In the genomic region with DNA sequence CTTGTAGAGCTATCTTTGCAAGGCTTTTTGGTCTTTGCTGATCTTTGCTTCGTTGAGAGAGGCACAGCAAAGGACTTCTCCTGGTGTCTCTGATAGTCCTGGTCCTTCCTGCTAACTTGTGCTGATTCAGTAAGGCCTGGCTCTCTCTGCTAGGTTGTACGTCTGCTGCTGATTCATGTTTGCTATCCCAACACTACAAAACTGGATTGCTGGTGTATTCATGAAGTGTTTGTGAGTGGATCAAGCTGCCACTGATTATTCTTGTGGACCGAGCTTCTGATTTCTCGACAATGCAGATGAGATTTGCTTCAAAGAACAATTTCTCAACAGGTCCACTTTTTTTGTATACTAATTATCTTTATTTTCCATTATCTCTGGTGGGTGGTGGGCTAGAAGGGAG, we compare ENCODE assay signal across 25 mouse cellular contexts. TPM values are rescaled to one million over a fixed set of nuclear protein-coding genes. Genes with fewer than 3 reads are reported as not detected.
DNase-seq lines count a peak whose midpoint lies in the region; ATAC-seq and TF ChIP-seq lines count a peak whose summit lies in the region.
"Had no signal": no experiment of that assay in that cellular context is flagged by ENCODE, and none has a peak within 500 bp of the region (broad histone marks: within the 10 kb centered on the region; RNA-seq: fewer than 3 reads in every experiment).

No protein-coding gene starts in this region.

- TF ChIP-seq EP300 in lung, postnatal 0 days (IDR thresholded peaks at IDR 0.05): no peak

- H3K9ac ChIP-seq in lung, postnatal 0 days (replicated peaks; ENCODE audit: low read depth): no peak overlapping the region
- H3K9ac ChIP-seq: embryonic facial prominence, embryonic 12.5 days; forebrain, embryonic 13.5 days; forebrain, embryonic 15.5 days had no signal

- no peak overlapping the region for H3K27ac ChIP-seq in lung, postnatal 0 days (ENCODE audit: low read length)
- H3K27ac ChIP-seq: embryonic facial prominence, embryonic 10.5 days; embryonic facial prominence, embryonic 12.5 days; forebrain, embryonic 13.5 days; forebrain, embryonic 15.5 days had no signal

- no peaks in the 10 kb centered on the region for H3K27me3 ChIP-seq in lung, postnatal 0 days (replicated peaks; ENCODE audit: insufficient read depth, low read length)
- H3K27me3 ChIP-seq: CH12.LX; embryonic facial prominence, embryonic 12.5 days; forebrain, embryonic 13.5 days; forebrain, embryonic 15.5 days; Patski had no signal

- peak; percentile 52 for ATAC-seq in lung, postnatal 0 days
- no peak for ATAC-seq in activated CD4-positive, CD25-positive, alpha-beta regulatory T cell, adult 4 months
- ATAC-seq: CD4-positive, CD25-positive, alpha-beta regulatory T cell, adult 4 months; forebrain, embryonic 13.5 days; forebrain, embryonic 15.5 days; Patski had no signal

- peak; percentile 3 to 33 for DNase-seq in lung, adult 18-20 months
- no peak for DNase-seq in lung, adult 2 months
- DNase-seq in lung, postnatal 0 days (ENCODE audit: low spot score): peak; percentile 55
- peak; percentile 57 for DNase-seq in lung, postnatal 14 days
- peak; percentile 70 for DNase-seq in lung, postnatal 36 days
- DNase-seq in right cerebral cortex, adult 18-20 months: no peak
- no peak for DNase-seq in layer of hippocampus, adult 9-10 months (ENCODE audit: low spot score)
- DNase-seq: adrenal gland, adult 2 months; adrenal gland, postnatal 10 days; adrenal gland, postnatal 25 days; B cell, adult 2 months; cerebellum, adult 11-12 months; cerebellum, adult 2 months; cerebellum, adult 9-10 months; cerebellum, postnatal 10 days; cerebellum, postnatal 25 days had no signal

- no peak overlapping the region for H3K4me2 ChIP-seq in lung, postnatal 0 days (replicated peaks; ENCODE audit: low read depth, low read length)
- H3K4me2 ChIP-seq: embryonic facial prominence, embryonic 12.5 days; forebrain, embryonic 13.5 days; forebrain, embryonic 15.5 days had no signal

- H3K4me1 ChIP-seq in lung, adult 2 months (ENCODE audit: control insufficient read depth, insufficient read depth, low read length): no peaks in the 10 kb centered on the region
- H3K4me1 ChIP-seq in lung, postnatal 0 days (ENCODE audit: insufficient read depth, low read depth, low read length): no peaks in the 10 kb centered on the region
- H3K4me1 ChIP-seq: embryonic facial prominence, embryonic 10.5 days; embryonic facial prominence, embryonic 12.5 days had no signal

- no peak for TF ChIP-seq CTCF in lung, adult 2 months (IDR thresholded peaks at IDR 0.05; ENCODE audit: insufficient read depth, low read length)
- TF ChIP-seq CTCF in lung, postnatal 0 days (IDR thresholded peaks at IDR 0.05): no peak

- no peaks in the 10 kb centered on the region for H3K9me3 ChIP-seq in lung, postnatal 0 days (ENCODE audit: low read length)
- H3K9me3 ChIP-seq: forebrain, embryonic 13.5 days; forebrain, embryonic 15.5 days; G1E had no signal

- 73% methylated on average over 4 of the region's 4 CpGs for WGBS in lung, adult 2 months
- 58% methylated on average over 4 of the region's 4 CpGs for WGBS in lung, postnatal 0 days

- no peaks in the 10 kb centered on the region for H3K36me3 ChIP-seq in lung, postnatal 0 days (ENCODE audit: insufficient read depth, low read length)
- H3K36me3 ChIP-seq: embryonic facial prominence, embryonic 12.5 days; forebrain, embryonic 15.5 days; G1E had no signal

- TF ChIP-seq POLR2A in lung, adult 2 months (IDR thresholded peaks at IDR 0.05; ENCODE audit: borderline replicate concordance, extremely low read depth, low read depth, low read length): no peak

- no peak overlapping the region for H3K4me3 ChIP-seq in lung, adult 2 months (replicated peaks; ENCODE audit: extremely low read depth, low read depth, low read length)
- H3K4me3 ChIP-seq in lung, postnatal 0 days (ENCODE audit: low read depth, low read length): no peak overlapping the region
- H3K4me3 ChIP-seq: embryonic facial prominence, embryonic 10.5 days; embryonic facial prominence, embryonic 12.5 days; forebrain, embryonic 13.5 days; forebrain, embryonic 15.5 days had no signal

RNA-seq across cellular contexts. Expression of gene Prom1, which starts 6.3 kb away (rescaled TPM):
- 4.6 and 7.4 TPM in 2 replicates for polyA plus RNA-seq in lung, adult 2 months (2012; rRNA removed)
- polyA plus RNA-seq in lung, postnatal 0 days (2015; fragmentation: Nextera tagmentation; extraction: Ambion mirVana): 22.8 and 22.9 TPM in 2 replicates
- polyA plus RNA-seq in activated CD4-positive, CD25-positive, alpha-beta regulatory T cell, adult 4 months (2017; shearing (Covaris generic)): 1 to 10 TPM in 1 of 2 experiments, not detected in 1; 1.3 TPM
- polyA plus RNA-seq: G1E had no signal

Comparison
In these comparisons a context has a peak if more than half of its experiments do, and no peak if none do; other contexts are left out.
1. DNase-seq: peak in lung, adult 18-20 months (2 of 2), lung, postnatal 0 days (single experiment), lung, postnatal 14 days (single experiment) and lung, postnatal 36 days (single experiment); none in lung, adult 2 months (single experiment), right cerebral cortex, adult 18-20 months (single experiment) and layer of hippocampus, adult 9-10 months (single experiment).